Comparison of ENCODE assay signal across 23 mouse cellular contexts in the genomic region with DNA sequence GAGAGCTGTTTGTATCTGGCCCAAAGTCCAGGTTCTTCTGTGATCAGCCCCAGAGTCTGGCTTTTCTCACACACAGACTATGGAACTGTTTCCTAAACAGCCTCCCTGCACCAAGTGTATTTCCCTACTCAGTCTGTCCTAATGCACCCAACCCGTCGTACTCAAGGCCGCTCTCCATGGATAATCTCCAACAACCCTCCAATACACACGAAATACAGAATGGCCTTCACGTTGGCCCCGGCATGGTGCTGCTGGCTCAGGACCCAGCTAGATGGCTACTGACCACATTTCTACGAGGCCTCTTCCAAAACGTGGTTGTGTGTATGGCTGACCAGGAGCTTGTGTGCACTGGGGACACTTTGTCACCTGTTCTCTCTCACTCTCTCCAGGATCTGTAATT.
"Had no signal": no experiment of that assay in that cellular context is flagged by ENCODE, and none has a peak within 500 bp of the region (broad histone marks: within the 10 kb centered on the region; RNA-seq: fewer than 3 reads in every experiment).

No protein-coding gene starts in this region.

- H3K27ac ChIP-seq: kidney, embryonic 15.5 days; liver, embryonic 12.5 days; liver, embryonic 15.5 days; lung, embryonic 15.5 days; midbrain, embryonic 10.5 days; midbrain, embryonic 13.5 days; neural tube, embryonic 13.5 days; stomach, postnatal 0 days had no signal

- H3K4me3 ChIP-seq: kidney, embryonic 15.5 days; left cerebral cortex, adult 2 months; liver, embryonic 12.5 days; liver, embryonic 15.5 days; lung, embryonic 15.5 days; megakaryocyte, embryonic 14.5 days; midbrain, embryonic 10.5 days; midbrain, embryonic 13.5 days; myocyte; neural tube, embryonic 13.5 days had no signal

- H3K4me1 ChIP-seq: liver, embryonic 12.5 days; liver, embryonic 15.5 days; lung, embryonic 15.5 days had no signal

- DNase-seq: kidney, adult 8-10 months; kidney, postnatal 10 days; kidney, postnatal 36 days; layer of hippocampus, postnatal 36 days; lung, adult 18-20 months; lung, postnatal 10 days; lung, postnatal 36 days; right cerebral cortex, adult 18-20 months; right cerebral cortex, postnatal 14 days; right cerebral cortex, postnatal 4 days; thymus, adult 18-20 months; thymus, postnatal 36 days had no signal

- H3K27me3 ChIP-seq: kidney, embryonic 15.5 days; liver, embryonic 12.5 days; liver, embryonic 15.5 days; lung, embryonic 15.5 days; megakaryocyte, embryonic 14.5 days; midbrain, embryonic 13.5 days; neural tube, embryonic 13.5 days had no signal
